In genomic region chr8:34699015-34699414, GRCm38 (mm10) we compare ENCODE assay signal across 18 mouse cellular contexts.
DNase-seq lines count a peak whose midpoint lies in the region; ATAC-seq and TF ChIP-seq lines count a peak whose summit lies in the region.
"Had no signal": no experiment of that assay in that cellular context is flagged by ENCODE, and none has a peak within 500 bp of the region (broad histone marks: within the 10 kb centered on the region; RNA-seq: fewer than 3 reads in every experiment).

No protein-coding gene starts in this region.

- no peaks in the 10 kb centered on the region for H3K4me1 ChIP-seq in hindbrain, embryonic 16.5 days (ENCODE audit: control insufficient read depth, insufficient read depth, low read depth, low read length)
- no peaks in the 10 kb centered on the region for H3K4me1 ChIP-seq in hindbrain, postnatal 0 days (ENCODE audit: insufficient read depth, low read length)
- no peaks in the 10 kb centered on the region; the same call in 1 of the 2 replicates for H3K4me1 ChIP-seq in cerebellum, adult 2 months (ENCODE audit: control insufficient read depth, insufficient read depth, low read length)

- WGBS in hindbrain, embryonic 16.5 days: 49% methylated on average over 4 of the region's 4 CpGs
- WGBS in hindbrain, postnatal 0 days: 61% methylated on average over 4 of the region's 4 CpGs
- WGBS in cerebellum, adult 2 months: 76% methylated on average over 4 of the region's 4 CpGs

- TF ChIP-seq CTCF in hindbrain, postnatal 0 days (IDR thresholded peaks at IDR 0.05; ENCODE audit: low read depth): no peak
- TF ChIP-seq CTCF in brain, embryonic 14.5 days (IDR thresholded peaks at IDR 0.05; ENCODE audit: borderline replicate concordance, extremely low read depth, insufficient read depth, insufficient read length): no peak
- no peak for TF ChIP-seq CTCF in cerebellum, adult 2 months (IDR thresholded peaks at IDR 0.05; ENCODE audit: borderline replicate concordance, insufficient read depth, low read depth, low read length)

- no peak overlapping the region for H3K9ac ChIP-seq in hindbrain, embryonic 16.5 days (ENCODE audit: low read depth, low read length)
- H3K9ac ChIP-seq in hindbrain, postnatal 0 days (replicated peaks; ENCODE audit: low read length): no peak overlapping the region
- H3K9ac ChIP-seq: forebrain, embryonic 13.5 days; forebrain, postnatal 0 days; hindbrain, embryonic 13.5 days had no signal

- DNase-seq in hindbrain, postnatal 0 days (ENCODE audit: low spot score): no peak
- DNase-seq in ovary, adult 18-20 months (ENCODE audit: low spot score): peak; percentile 33
- no peak for DNase-seq in ovary, postnatal 14 days (ENCODE audit: low spot score)
- DNase-seq in brain, embryonic 14.5 days (ENCODE audit: low read depth): peak; percentile 56
- no peak for DNase-seq in cerebellum, adult 2 months
- DNase-seq: adrenal gland, postnatal 10 days; cerebellum, adult 11-12 months; cerebellum, postnatal 10 days; forebrain, postnatal 0 days; gastrocnemius, postnatal 14 days; heart, postnatal 10 days had no signal

- ATAC-seq in hindbrain, embryonic 16.5 days: 0 out of 2 replicates have a peak, but pooled peaks have one; percentile 37
- ATAC-seq in hindbrain, postnatal 0 days: no peak
- no peak for ATAC-seq in activated CD4-positive, CD25-positive, alpha-beta regulatory T cell, adult 4 months
- ATAC-seq: forebrain, embryonic 13.5 days; forebrain, postnatal 0 days; inflammation-experienced regulatory T-cells, adult 6 months; intestine, postnatal 0 days had no signal

- no peak overlapping the region for H3K27ac ChIP-seq in hindbrain, embryonic 16.5 days (ENCODE audit: low read depth, low read length)
- no peak overlapping the region for H3K27ac ChIP-seq in hindbrain, postnatal 0 days
- H3K27ac ChIP-seq in cerebellum, adult 2 months (ENCODE audit: insufficient read depth, low read length): no peak overlapping the region
- H3K27ac ChIP-seq: embryonic facial prominence, embryonic 10.5 days; forebrain, embryonic 13.5 days; hindbrain, embryonic 13.5 days had no signal

- H3K27me3 ChIP-seq in hindbrain, embryonic 16.5 days (replicated peaks; ENCODE audit: control insufficient read depth, insufficient read depth, low read length): no peaks in the 10 kb centered on the region
- H3K27me3 ChIP-seq in hindbrain, postnatal 0 days (ENCODE audit: insufficient read depth, low read length): no peaks in the 10 kb centered on the region
- no peaks in the 10 kb centered on the region for H3K27me3 ChIP-seq in cerebellum, adult 2 months (ENCODE audit: control insufficient read depth, insufficient read depth, low read length)
- H3K27me3 ChIP-seq: forebrain, embryonic 13.5 days had no signal

- H3K4me2 ChIP-seq in hindbrain, embryonic 16.5 days (ENCODE audit: low read length): no peak overlapping the region
- no peak overlapping the region for H3K4me2 ChIP-seq in hindbrain, postnatal 0 days (ENCODE audit: low read depth, low read length)
- H3K4me2 ChIP-seq: forebrain, embryonic 13.5 days; hindbrain, embryonic 13.5 days had no signal

- no peaks in the 10 kb centered on the region for H3K9me3 ChIP-seq in hindbrain, embryonic 16.5 days (ENCODE audit: control insufficient read depth, low read length)
- H3K9me3 ChIP-seq in hindbrain, postnatal 0 days (ENCODE audit: low read length): no peaks in the 10 kb centered on the region
- H3K9me3 ChIP-seq: embryonic facial prominence, embryonic 10.5 days; forebrain, embryonic 13.5 days; hindbrain, embryonic 13.5 days had no signal

- no peaks in the 10 kb centered on the region for H3K36me3 ChIP-seq in hindbrain, embryonic 16.5 days (ENCODE audit: control insufficient read depth, insufficient read depth, low read length)
- H3K36me3 ChIP-seq in hindbrain, postnatal 0 days (ENCODE audit: insufficient read depth, low read length): no peaks in the 10 kb centered on the region
- H3K36me3 ChIP-seq: embryonic facial prominence, embryonic 10.5 days; hindbrain, embryonic 13.5 days had no signal

- TF ChIP-seq POLR2A in brain, embryonic 14.5 days (IDR thresholded peaks at IDR 0.05; ENCODE audit: borderline replicate concordance, extremely low read depth, insufficient read depth, insufficient read length, poor library complexity, severe bottlenecking): no peak
- no peak for TF ChIP-seq POLR2A in cerebellum, adult 2 months (IDR thresholded peaks at IDR 0.05; ENCODE audit: borderline replicate concordance, insufficient read depth, low read length)

- no peak overlapping the region for H3K4me3 ChIP-seq in hindbrain, embryonic 16.5 days (ENCODE audit: low read length)
- H3K4me3 ChIP-seq in hindbrain, postnatal 0 days (ENCODE audit: low read length): no peak overlapping the region
- H3K4me3 ChIP-seq in cerebellum, adult 2 months (replicated peaks; ENCODE audit: insufficient read depth, low read depth, low read length): no peak overlapping the region
- H3K4me3 ChIP-seq: embryonic facial prominence, embryonic 10.5 days; forebrain, embryonic 13.5 days; hindbrain, embryonic 13.5 days had no signal

Comparison
In these comparisons a context has a peak if more than half of its experiments do, and no peak if none do; other contexts are left out.
1. DNase-seq: peak in ovary, adult 18-20 months (single experiment) and brain, embryonic 14.5 days (single experiment); none in hindbrain, postnatal 0 days (single experiment), ovary, postnatal 14 days (single experiment) and cerebellum, adult 2 months (0 of 2).